Mouse (Mus musculus) right cerebral cortex, postnatal 36 days (tissue): ENCODE results near the gene Cat.
A peak's percentile ranks its signal among the peaks of the same experiment; 100 is the strongest.

Experiments
- DNase-seq, 2 experiments: peaks; one replicate each; pipeline ENCODE4 v3.0.0; 2022; ENCODE audit warnings: low spot score in 2 of 2, mixed read lengths in 1 of 2

The Cat gene

DNA sequence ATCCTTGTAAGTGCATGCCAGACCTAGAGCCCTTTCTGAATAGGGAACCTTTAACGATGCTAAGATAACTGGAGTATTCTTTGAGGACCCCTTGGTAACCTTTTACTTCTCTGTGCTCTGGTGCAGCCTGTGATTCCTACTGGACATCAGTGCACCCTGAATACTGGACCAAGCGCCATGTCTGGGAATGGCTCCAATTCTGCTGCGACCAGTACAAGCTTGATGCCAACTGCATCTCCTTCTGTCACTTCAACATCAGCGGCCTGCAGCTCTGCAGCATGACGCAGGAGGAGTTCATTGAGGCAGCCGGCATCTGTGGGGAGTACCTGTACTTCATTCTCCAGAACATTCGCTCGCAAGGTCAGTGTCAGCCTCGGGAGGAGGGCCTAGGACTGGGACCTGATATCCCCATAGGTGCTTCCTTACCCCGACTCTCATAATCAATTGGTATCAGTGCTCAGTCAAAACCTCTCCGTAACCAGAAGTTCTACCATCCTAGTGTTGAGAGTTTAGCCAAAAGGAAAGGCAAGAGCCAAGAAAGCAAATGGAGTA lies 45.8 kb downstream of the Cat start:
- no peak for DNase-seq

DNA sequence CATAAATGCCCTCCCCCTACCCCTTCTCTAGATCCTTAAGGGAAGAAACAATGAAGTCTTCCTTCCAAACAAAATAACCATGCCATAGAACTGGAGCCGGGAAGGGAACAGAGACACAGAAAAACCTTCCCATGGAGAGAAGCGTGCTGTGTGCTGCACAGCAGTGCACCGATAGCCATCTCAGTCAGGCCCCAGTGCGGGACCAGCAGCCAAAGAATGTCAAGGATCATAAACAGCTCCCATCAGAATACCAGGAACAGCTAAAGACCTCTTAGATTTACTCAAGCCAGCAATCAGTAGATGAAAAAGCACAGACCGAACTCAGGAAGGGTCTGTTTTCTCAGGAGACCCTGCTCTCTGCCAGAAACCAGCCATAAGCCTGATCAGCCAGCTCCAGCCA lies 48.4 kb downstream of the Cat start:
- DNase-seq: no peak

DNA sequence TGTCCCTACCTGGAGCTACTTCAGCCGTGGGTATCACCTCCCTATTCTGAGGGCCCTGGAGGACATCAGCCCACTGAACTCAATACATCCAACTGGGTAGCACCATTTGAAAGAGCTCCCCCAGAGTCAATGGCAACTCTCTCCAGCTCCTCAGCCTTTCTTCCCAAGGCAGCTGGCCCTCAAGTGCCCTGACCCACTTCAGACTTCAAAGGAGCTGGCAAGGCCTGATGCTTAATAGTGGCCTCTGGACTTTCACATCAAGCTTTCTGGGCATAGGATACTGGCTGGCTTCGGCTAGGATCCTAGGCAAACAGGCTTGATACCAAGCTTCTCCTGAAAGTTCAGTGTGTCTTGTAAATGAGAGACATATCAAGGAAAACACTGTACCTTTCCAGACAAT lies 49.9 kb downstream of the Cat start:
- DNase-seq: no peak

DNA sequence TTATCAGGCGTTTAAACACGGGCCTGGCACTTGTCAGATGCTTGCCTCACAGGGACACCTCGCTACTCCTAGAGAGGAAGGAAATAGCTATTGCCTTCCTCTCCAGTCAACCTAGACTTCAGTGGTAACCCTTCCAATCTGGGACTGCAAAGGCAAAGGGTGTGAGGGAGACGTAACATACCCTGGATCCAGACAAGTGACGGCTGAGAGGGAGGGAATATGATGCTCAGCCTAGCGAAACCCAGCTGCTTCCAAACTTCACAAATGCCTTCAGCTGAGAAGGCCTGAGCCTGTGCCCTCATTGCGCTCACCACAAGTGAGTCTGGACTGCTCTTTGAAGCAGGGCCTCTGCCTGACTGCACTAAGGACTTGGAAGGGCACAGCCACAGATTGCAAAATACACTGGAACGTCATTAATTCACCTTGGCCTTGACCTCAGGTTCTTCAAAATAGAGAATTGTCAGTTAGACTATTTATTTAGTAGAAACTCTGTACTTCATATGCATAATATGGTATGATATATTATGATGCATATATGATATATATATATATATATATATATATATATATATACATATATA lies 52.2 kb downstream of the Cat start:
- DNase-seq: no peak

DNA sequence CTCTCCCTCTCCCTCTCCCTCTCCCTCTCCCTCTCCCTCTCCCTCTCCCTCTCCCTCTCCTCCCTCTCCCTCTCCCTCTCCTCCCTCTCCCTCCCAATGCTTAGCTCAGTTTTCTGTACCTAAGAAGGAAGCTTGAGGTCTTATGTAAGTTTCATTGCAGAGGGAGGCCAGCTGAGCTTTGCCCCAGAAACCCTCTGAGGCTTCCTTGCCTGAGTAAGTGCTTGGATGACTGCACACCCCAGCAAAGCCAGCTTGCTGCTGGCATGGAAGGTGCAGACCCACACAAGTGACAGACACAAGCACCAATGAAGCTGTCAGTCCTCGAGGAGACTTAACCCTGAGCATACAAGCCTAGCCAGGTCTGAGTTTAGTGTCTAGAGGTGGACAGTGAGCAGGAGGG lies 54.2 kb downstream of the Cat start:
- DNase-seq: no peak

DNA sequence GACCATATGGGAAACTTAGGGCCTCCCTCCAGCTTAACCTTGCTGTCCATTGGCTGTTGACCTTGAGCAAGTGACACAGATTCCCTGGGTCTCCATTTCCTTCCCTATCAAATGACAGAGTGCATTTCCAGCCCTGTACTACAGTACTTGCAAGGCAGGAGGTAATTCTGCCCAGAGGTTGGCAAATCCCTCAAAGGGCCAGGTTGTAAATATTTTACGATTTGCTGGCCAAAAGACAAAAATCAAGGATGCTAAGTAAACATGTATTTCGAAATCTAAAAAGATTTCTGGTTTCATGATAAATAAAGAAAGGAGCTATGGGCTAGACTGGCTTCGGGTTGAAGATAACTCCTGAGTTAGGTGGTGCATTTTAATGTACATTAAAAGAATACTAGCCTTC lies 56.6 kb downstream of the Cat start:
- DNase-seq: no peak

DNA sequence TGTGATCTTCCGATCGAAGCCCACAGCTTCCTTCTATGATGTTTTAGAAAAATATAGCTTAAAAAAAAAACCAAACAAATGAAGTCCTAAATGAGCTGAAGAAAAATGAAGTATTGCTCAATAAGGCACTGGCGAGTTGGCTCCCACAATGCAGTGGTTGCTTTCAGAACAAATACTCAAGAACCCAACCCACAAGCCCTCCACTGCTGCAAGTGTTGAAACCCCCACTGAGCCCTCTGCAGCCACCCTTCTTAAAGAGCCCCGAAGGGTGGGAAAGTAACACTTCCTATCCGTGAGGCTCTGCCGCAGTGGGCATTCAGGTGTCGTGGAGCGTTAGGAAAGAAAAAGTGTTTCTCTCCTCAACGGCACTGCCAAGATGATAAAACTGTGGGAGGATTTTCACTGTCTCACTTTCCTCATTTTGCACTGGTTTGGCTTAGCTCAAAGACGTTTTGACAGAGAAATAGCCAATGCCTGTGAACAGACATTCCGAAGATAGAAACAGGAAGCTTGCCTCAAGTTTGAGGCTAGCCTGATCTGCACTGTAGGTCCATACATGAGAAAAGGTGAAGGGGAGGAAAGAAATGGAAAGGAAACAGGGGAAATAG lies 59.4 kb downstream of the Cat start:
- DNase-seq: no peak

DNA sequence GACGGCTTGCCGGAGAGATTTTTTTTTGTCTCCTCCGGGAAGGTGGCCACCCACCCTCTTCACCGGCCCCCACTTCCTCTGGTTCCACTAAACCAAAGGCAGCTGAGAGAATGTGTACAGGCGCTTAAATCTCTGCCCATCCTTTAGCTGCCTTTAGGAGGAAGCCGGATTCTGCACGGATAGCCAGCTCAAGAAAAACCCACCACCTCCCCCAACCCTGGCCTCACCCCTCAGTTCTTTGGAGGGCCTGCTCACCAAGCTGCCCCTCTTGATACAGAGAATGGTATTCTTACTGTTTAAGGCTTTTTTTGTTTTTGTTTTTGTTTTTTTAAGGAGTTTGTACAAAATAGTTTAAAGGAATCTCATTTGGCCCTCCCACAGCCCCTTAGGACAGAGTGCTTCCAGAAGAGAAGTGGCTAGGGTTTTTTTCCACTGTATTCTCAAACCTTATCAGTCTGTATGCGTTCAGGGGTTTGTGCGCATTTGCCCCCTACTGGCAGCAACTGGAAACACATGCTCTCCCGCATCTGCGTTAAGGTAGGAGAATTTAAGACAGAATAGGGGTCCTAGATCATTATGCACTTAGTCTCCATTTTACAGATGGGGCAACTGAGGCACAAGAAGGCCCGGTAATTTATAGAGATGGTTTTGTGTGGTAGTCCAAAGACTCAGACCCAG lies 60.5 kb downstream of the Cat start:
- peak; percentile 35 to 59 for DNase-seq

DNA sequence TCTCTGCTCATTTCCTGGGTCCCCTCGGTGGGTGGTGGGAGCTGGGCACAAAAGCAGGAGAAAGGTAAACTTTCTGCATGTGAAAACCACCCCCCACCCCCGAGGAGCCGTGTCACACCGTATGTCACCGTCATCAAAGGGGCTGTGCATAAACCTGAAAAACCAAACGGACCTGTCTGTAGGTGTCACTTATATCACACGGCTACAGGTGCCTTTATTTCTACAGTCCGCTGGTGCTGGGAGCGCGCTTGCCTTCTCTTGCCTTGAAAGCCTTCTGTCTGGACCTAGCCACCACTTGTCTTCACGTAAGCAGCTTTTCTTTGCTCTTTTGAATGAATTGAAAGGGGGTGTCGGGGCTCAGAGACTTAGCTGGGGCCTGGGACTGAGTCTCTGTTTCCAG lies 61.1 kb downstream of the Cat start:
- DNase-seq: no peak

DNA sequence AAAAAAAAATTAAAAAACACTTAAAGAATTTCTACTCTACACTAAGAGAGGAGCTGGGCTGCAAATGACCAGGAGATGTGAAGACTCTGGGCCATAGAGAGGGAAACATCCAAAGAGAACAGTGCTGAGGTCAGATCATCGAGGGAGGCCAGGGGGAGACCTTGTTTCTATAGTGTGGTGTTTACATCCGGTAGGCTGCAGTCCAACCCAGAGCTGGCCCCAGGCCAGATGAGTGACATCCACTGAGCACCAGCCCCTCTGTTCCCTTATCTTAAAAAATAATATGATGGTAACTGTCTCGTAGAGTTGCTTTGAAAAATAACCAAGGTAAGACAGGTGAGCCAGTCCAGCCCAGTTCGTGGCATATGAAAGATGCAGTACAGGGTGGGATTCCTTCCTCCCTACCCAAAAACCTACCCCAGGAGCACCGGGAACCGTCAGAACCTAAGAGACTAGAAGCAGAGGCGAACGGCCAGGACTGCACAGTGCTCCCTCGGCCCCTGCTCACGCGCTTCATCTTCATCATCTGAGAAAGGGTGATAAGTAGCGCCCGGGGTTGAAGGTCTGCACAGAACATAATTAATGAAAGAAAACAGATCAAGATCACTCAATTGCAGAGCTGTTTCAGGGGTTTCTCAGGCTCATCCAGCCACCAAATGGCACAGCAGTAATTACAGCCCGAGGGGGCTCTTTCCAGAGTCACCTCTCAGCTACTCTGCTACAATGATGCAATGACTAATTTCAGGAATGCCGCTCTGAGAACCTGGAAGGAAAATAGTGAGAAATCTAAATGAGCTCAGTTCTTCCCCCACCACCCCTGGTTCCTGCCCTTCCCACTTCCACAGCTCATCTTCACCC lies 64.1 kb downstream of the Cat start:
- no peak for DNase-seq

DNA sequence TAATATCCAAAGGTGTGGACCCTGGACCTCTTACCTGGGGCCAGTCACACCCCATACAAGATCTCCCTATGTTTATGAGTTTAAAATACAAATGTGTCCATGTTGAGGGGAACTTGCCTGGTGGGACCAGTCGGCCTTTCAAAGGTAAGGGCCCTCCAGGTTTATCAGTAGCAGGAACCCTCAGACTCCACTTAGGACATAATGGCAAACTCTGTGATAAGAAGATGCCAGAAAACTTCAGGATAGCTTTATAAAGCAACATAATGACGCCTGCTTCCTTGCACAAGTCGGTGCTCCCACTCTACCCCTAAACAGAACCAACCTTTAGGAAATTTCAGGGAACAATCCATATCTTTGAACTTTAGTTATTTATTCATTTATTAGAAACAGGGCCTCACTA lies 69.2 kb downstream of the Cat start:
- no peak for DNase-seq

DNA sequence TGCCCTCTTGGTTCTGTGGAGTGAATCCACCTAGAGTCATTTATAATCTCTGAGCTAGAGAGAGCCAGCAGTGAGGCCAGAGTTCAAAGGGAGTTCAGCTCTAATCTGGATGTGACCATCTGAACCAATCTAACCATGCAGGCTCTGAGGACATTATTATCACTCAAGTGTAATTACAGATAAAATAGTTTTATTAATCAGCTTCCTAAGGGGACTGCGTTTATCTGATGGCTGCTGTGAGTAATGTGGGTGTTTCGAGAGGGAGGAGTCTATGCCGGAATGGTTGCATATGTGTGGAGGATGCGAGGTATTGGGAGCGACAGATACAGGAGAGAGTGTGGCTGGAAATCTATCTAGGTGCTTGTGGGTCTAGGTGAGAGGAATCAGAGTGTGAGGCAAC lies 71.6 kb downstream of the Cat start:
- no peak for DNase-seq

DNA sequence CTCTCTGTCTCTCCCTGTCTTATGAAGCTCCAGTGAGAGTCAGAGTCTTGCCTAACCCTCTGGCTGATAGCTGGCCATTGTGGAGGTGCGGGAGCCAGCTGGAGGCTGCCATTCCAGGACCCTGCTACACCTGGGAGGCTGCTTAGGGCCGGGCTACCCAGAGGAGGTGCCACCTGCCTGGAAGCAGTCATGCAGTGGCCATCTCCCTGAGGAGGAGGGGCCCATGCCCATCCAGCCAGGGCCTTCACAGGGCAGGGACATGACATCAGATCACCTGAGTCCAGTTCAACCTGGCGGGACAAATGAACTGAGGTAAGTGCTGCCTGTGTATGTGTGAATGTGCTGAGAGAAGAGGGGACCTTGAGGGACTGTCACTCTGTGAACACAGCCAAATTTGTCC lies 73.1 kb downstream of the Cat start:
- DNase-seq: no peak

DNA sequence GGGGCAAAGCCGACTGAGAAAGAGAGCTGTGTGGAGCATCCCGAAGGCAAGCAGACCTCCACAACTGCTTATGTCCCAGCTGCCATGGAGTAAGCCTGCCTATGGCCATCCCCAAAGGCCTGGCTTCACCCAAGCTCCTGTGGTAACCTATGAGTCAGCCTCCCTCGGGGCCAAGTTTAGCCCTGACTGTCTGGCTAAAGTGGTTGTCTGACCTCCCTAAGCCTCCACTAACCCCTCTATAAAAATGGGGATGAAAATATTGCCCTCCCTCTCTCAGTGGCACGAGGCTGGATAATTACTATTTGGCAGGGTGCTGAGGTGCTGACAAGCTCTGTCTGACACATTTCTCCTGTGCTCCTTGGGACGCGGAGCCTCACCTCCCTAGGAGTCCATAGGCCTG lies 73.6 kb downstream of the Cat start, which contains the start of gene Elf5:
Gene Elf5, plus strand, starts transcription at position 341 of the 400 bp plus-strand sequence.
- no peak for DNase-seq

DNA sequence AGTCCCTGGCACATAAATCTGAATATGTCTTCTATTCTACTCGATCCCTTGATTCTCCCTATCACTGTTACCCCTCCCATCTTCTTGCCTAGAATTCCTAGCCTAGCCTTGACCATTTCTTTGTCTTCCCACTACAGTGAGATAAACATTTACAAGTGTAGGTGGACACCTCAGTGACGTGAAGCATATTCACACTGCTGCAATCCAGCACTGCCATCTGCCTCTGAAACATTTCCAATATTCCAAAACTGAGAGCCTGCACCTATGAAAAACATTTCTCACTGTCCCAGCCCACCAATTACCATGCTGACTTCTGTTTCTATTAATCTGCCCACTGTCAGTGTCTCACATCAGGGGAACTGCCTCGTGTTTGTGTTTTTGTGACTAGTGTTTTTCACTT lies 78.7 kb downstream of the Cat start:
- DNase-seq: no peak
